Mouse (Mus musculus) thymus, adult 2 months (tissue): ENCODE results near the gene Zfp462.

Experiments
- CTCF ChIP-seq: fragments of 200-500 bp; IDR thresholded peaks from 2 replicates; pipeline ENCODE4 v1.5.1; 2012; ENCODE audit warnings: mild to moderate bottlenecking, control low read depth, low read length, moderate library complexity, borderline replicate concordance; ENCODE audit not compliant: control insufficient read depth, poor library complexity, insufficient read depth; ENCODE audit errors: extremely low read depth
- POLR2A ChIP-seq: fragments of 200-500 bp; IDR thresholded peaks from 2 replicates; pipeline ENCODE4 v1.6.1; 2012; ENCODE audit warnings: mild to moderate bottlenecking, low read length, control low read depth, moderate library complexity; ENCODE audit not compliant: control insufficient read depth, poor library complexity, insufficient read depth; ENCODE audit errors: extremely low read depth

GRCm38 (mm10) chr4:55088922-55089321 is 144.1 kb downstream of the Zfp462 start:
- TF ChIP-seq POLR2A (no peak), CTCF (no peak)
